Mouse (Mus musculus) CH12.LX (cell line): ENCODE measurements around the gene Vmn2r15. TPM values are rescaled to one million over a fixed set of nuclear protein-coding genes. Genes with fewer than 3 reads are reported as not detected.

Experiments
- DNase-seq: peaks from one replicate; pipeline ENCODE4 v3.0.0-alpha.2; 2013; ENCODE audit errors: extremely low read depth
- H3K27ac ChIP-seq: 2 replicates; pipeline ENCODE4 v1.5.1; 2012; ENCODE audit warnings: low read depth, mild to moderate bottlenecking, control low read depth, moderate library complexity; ENCODE audit not compliant: insufficient read depth
- H3K27me3 ChIP-seq: replicated peaks from 2 replicates; pipeline ENCODE3; 2012; ENCODE audit warnings: inconsistent platforms
- H3K36me3 ChIP-seq, 2 experiments: replicated peaks in 1 of 2; 2 replicates each; pipeline versions ENCODE3 to v1.6.1; 2012; ENCODE audit warnings: inconsistent platforms in 1 of 2, low read length in 1 of 2, mild to moderate bottlenecking in 1 of 2, mixed read lengths in 1 of 2, moderate library complexity in 1 of 2; ENCODE audit not compliant: control insufficient read depth in 1 of 2, insufficient read depth in 1 of 2
- H3K4me1 ChIP-seq, 2 experiments: 2 replicates each; pipeline ENCODE4 v1.6.1; 2012; ENCODE audit warnings: inconsistent platforms in 1 of 2, moderate library complexity in 1 of 2; ENCODE audit not compliant: insufficient read depth in 2 of 2, control insufficient read depth in 1 of 2
- H3K4me2 ChIP-seq: 2 replicates; pipeline ENCODE4 v1.6.1; 2012; ENCODE audit warnings: low read depth, mild to moderate bottlenecking, control low read depth; ENCODE audit not compliant: poor library complexity, insufficient read depth, severe bottlenecking
- H3K4me3 ChIP-seq, 3 experiments: fragments of 150-350 bp in 1 of 3; sonication (generic) in 1 of 3; replicated peaks in 1 of 3; 2 replicates each; pipeline versions ENCODE3 to v1.5.1; 2011 to 2012; ENCODE audit warnings: low read depth in 2 of 3, low read length in 2 of 3, mild to moderate bottlenecking in 2 of 3, moderate library complexity in 2 of 3, control low read depth in 1 of 3, improper control_type of control experiment in 1 of 3, inconsistent platforms in 1 of 3, mixed read lengths in 1 of 3; ENCODE audit not compliant: poor library complexity in 1 of 3
- H3K79me2 ChIP-seq: replicated peaks from 2 replicates; pipeline ENCODE4 v1.6.1; 2012; ENCODE audit warnings: mild to moderate bottlenecking, moderate library complexity; ENCODE audit not compliant: control insufficient read depth, poor library complexity, insufficient read depth, severe bottlenecking; ENCODE audit errors: extremely low read depth
- H3K9ac ChIP-seq: 2 replicates; pipeline ENCODE4 v1.6.1; 2012; ENCODE audit warnings: low read depth, mild to moderate bottlenecking, control low read depth, moderate library complexity; ENCODE audit not compliant: insufficient read depth
- H3K9me3 ChIP-seq: replicated peaks from 2 replicates; pipeline ENCODE3; 2012; ENCODE audit warnings: low read length, inconsistent platforms, mixed read lengths
- CHD1 ChIP-seq: IDR thresholded peaks from 2 replicates; pipeline ENCODE4 v1.6.1; 2012; ENCODE audit warnings: low read depth, low read length, improper control_type of control experiment, inconsistent platforms
- E2F4 ChIP-seq: IDR thresholded peaks from 2 replicates; pipeline ENCODE4 v1.6.1; 2011; ENCODE audit warnings: low read depth, low read length, improper control_type of control experiment; ENCODE audit not compliant: insufficient replicate concordance
- ELF1 ChIP-seq: IDR thresholded peaks from 2 replicates; pipeline ENCODE4 v1.6.1; 2014; ENCODE audit warnings: low read depth, mild to moderate bottlenecking, inconsistent platforms, low read length, improper control_type of control experiment
- ETS1 ChIP-seq: conservative IDR thresholded peaks from 2 replicates; pipeline ENCODE4 v1.6.1; 2012; ENCODE audit warnings: low read depth, mild to moderate bottlenecking, inconsistent platforms, low read length, improper control_type of control experiment, moderate library complexity
- GABPA ChIP-seq: IDR thresholded peaks from 2 replicates; pipeline ENCODE4 v1.6.1; 2012; ENCODE audit warnings: low read depth, low read length, improper control_type of control experiment, inconsistent platforms; ENCODE audit not compliant: insufficient replicate concordance
- IRF4 ChIP-seq: IDR thresholded peaks from 2 replicates; pipeline ENCODE4 v1.6.1; 2014; ENCODE audit warnings: low read depth, mild to moderate bottlenecking, inconsistent platforms, low read length, improper control_type of control experiment
- JUN ChIP-seq: IDR thresholded peaks from 2 replicates; pipeline ENCODE4 v1.6.1; 2011; ENCODE audit warnings: low read depth, mild to moderate bottlenecking, low read length, improper control_type of control experiment, moderate library complexity; ENCODE audit not compliant: insufficient read depth
- JUND ChIP-seq: conservative IDR thresholded peaks from 2 replicates; pipeline ENCODE4 v1.6.1; 2011; ENCODE audit warnings: low read depth, low read length, improper control_type of control experiment
- MYC ChIP-seq: IDR thresholded peaks from 2 replicates; pipeline ENCODE4 v1.6.1; 2011; ENCODE audit warnings: low read depth, mild to moderate bottlenecking, improper control_type of control experiment, low read length
- NRF1 ChIP-seq: IDR thresholded peaks from 2 replicates; pipeline ENCODE4 v1.6.1; 2014; ENCODE audit warnings: low read depth, mild to moderate bottlenecking, inconsistent platforms, low read length, improper control_type of control experiment, moderate library complexity
- PAX5 ChIP-seq: IDR thresholded peaks from 2 replicates; pipeline ENCODE4 v1.6.1; 2012; ENCODE audit warnings: low read length, inconsistent platforms, mixed read lengths
- RAD21 ChIP-seq: IDR thresholded peaks from 2 replicates; pipeline ENCODE4 v1.6.1; 2011; ENCODE audit warnings: low read depth, mild to moderate bottlenecking, low read length, improper control_type of control experiment, moderate library complexity
- RCOR1 ChIP-seq: conservative IDR thresholded peaks from 2 replicates; pipeline ENCODE4 v1.6.1; 2012; ENCODE audit warnings: low read depth, mild to moderate bottlenecking, inconsistent platforms, low read length, improper control_type of control experiment
- TBP ChIP-seq: conservative IDR thresholded peaks from 2 replicates; pipeline ENCODE4 v1.6.1; 2011; ENCODE audit warnings: low read depth, low read length, improper control_type of control experiment
- TCF12 ChIP-seq: IDR thresholded peaks from 2 replicates; pipeline ENCODE4 v1.6.1; 2014; ENCODE audit warnings: low read depth, mild to moderate bottlenecking, inconsistent platforms, low read length, improper control_type of control experiment
- UBTF ChIP-seq: IDR thresholded peaks from 2 replicates; pipeline ENCODE4 v1.6.1; 2012; ENCODE audit warnings: low read depth, mild to moderate bottlenecking, inconsistent platforms, low read length, improper control_type of control experiment, moderate library complexity
- ZMIZ1 ChIP-seq: IDR thresholded peaks from 2 replicates; pipeline ENCODE4 v1.6.1; 2012; ENCODE audit warnings: low read depth, mild to moderate bottlenecking, inconsistent platforms, low read length, improper control_type of control experiment
- dilution Hi-C: fragments of 300-500 bp; cut with MboI; formaldehyde crosslinking; loops from 2 replicates; pipeline ENCODE4 v1.14.3; 2020; ENCODE audit warnings: low sequenced_read_pairs; ENCODE audit not compliant: extremely low pct_unique_long_range_greater_than_20kb, extremely low pct_ligation_motif_present
- in situ Hi-C: fragments of 300-500 bp; cut with MboI; formaldehyde crosslinking; loops from 3 replicates; pipeline ENCODE4 v1.14.3; 2019; ENCODE audit warnings: low sequenced_read_pairs, low pct_ligation_motif_present, low pct_unique_long_range_greater_than_20kb, mixed read lengths
- polyA plus RNA-seq: library from polyadenylated mRNA; unstranded; fragments of >175 nt; gene quantifications from 2 replicates; pipeline ENCODE4 v1.2.1, GENCODE M21; 2012; ENCODE audit warnings: low read depth; ENCODE audit not compliant: insufficient read length
- total RNA-seq, 2 experiments: library from RNA; depleted of rRNA; stranded (reverse); fragments of 300-350 nt in 1 of 2; fragments of >200 nt in 1 of 2; gene quantifications; 2 replicates each; pipeline ENCODE4 v1.2.3; 2012 to 2014

Gene Vmn2r15
- not detected in 2 replicates for total RNA-seq (2012; rRNA removed)
- not detected in 2 replicates for total RNA-seq (2014; rRNA removed)
- not detected in 2 replicates for polyA plus RNA-seq

DNA sequence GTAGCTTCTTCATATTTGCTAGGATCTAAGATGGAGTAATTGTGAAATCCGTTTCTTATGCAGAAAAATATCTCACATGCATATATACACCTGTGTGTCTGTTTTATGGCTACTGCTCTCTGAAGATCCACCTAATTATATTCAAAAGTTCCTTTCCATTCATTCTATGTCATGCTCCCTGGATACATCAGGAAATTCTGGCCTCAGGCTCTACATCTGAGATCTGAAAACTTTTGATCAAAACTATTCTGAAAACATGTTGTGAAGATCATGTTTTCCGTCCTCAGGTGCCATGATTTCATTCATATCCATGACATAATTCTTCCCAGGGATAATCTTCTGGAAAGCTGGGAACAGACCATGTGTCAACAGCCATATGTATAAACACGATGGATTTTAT is at the start of gene Vmn2r15:
Gene Vmn2r15 (minus strand): TSS at position 101 of the 400 bp plus-strand sequence.
- H3K9ac ChIP-seq = no peak within 1 kb of the TSS
- no peaks in the 10 kb centered on the region for H3K9me3 ChIP-seq
- H3K27ac ChIP-seq = no peak within 1 kb of the TSS
- no peak for DNase-seq
- no peaks in the 10 kb centered on the region for H3K36me3 ChIP-seq
- H3K27me3 ChIP-seq = peaks cover 10% of the 10 kb centered on the region
- TF ChIP-seq IRF4 (no peak), ETS1 (no peak), UBTF (no peak), JUN (no peak), TBP (no peak), E2F4 (no peak), PAX5 (no peak)
- H3K4me1 ChIP-seq = no peaks in the 10 kb centered on the region
- dilution Hi-C loops = no loop called here
- H3K4me3 ChIP-seq = no peak within 1 kb of the TSS
- in situ Hi-C loops = no loop called here
- H3K4me2 ChIP-seq = no peak within 1 kb of the TSS
- no peaks in the 10 kb centered on the region for H3K79me2 ChIP-seq

DNA sequence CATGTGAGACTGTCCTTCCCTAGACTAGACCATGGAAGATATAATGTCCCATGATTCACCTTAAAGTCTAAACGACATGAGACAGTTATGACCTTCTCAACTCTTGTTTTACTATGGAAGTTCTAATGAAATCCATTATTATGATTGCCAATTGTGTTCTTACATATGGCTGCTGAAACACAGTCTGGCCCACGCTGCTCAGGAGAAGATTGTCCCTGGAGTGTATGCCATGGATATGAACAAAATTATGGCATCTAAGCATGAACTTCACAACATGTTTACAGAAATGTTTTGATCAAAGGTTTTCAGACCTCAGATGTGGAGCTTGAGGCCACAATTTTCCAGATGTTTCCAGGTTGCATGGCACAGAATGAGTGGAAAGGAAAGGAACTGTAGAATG is 32.4 kb upstream of the Vmn2r15 start, which contains the start of gene Vmn2r16:
Gene Vmn2r16 (plus strand): TSS at position 301 of the 400 bp plus-strand sequence.
- no peak within 1 kb of the TSS for H3K4me3 ChIP-seq
- H3K9ac ChIP-seq = no peak within 1 kb of the TSS
- no peaks in the 10 kb centered on the region for H3K79me2 ChIP-seq
- H3K4me1 ChIP-seq = no peaks in the 10 kb centered on the region
- no peak within 1 kb of the TSS for H3K4me2 ChIP-seq
- no peaks in the 10 kb centered on the region for H3K9me3 ChIP-seq
- in situ Hi-C loops (no loop called here), dilution Hi-C loops (no loop called here)
- TF ChIP-seq TCF12 = no peak
- H3K36me3 ChIP-seq = no peaks in the 10 kb centered on the region
- no peak for DNase-seq
- H3K27me3 ChIP-seq = peaks cover 15% of the 10 kb centered on the region
- no peak within 1 kb of the TSS for H3K27ac ChIP-seq

DNA sequence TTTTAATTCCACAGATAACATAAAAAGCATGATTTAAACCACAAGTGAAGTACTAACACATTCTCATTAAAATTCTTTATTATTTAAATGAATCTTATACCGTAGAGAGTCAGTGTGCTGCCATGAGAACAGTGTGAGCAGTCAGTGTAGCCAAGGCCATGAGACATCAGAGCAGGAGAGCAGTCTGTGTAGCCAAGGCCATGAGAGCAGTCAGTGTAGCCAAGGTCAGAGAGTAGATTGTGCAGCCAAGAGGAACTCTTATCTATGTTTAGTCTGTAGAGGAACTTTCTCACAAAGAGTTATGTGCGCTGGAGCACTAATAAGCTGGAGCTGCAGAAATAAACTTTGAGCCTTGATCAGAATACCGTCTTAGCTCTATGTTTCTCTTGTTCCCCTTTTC is 2.8 kb downstream of the Vmn2r15 start:
- H3K9ac ChIP-seq = no peak overlapping the region
- no peak for TF ChIP-seq ELF1
- no peak for TF ChIP-seq JUN
- TF ChIP-seq RCOR1 = no peak
- no peak for TF ChIP-seq JUND
- no peak for TF ChIP-seq GABPA
- no peak for TF ChIP-seq UBTF
- TF ChIP-seq E2F4 = no peak
- no peak for TF ChIP-seq IRF4
- no peak for TF ChIP-seq CHD1
- no peak for TF ChIP-seq RAD21
- TF ChIP-seq MYC = no peak
- no peak for TF ChIP-seq PAX5
- TF ChIP-seq NRF1 = no peak
- no peak for TF ChIP-seq ZMIZ1
- H3K27ac ChIP-seq = no peak overlapping the region
- no peak overlapping the region for H3K4me2 ChIP-seq
- H3K9me3 ChIP-seq = no peaks in the 10 kb centered on the region
- H3K4me1 ChIP-seq = no peaks in the 10 kb centered on the region
- dilution Hi-C loops = no loop called here
- H3K27me3 ChIP-seq = peaks cover 7% of the 10 kb centered on the region
- in situ Hi-C loops = no loop called here
- no peaks in the 10 kb centered on the region for H3K36me3 ChIP-seq
- no peak overlapping the region for H3K4me3 ChIP-seq
- no peak for DNase-seq
- no peaks in the 10 kb centered on the region for H3K79me2 ChIP-seq
